Comparison of ENCODE assay signal across 9 mouse cellular contexts in genomic region chr3:37128269-37128668, GRCm38 (mm10). TPM values are rescaled to one million over a fixed set of nuclear protein-coding genes. Genes with fewer than 3 reads are reported as not detected.
DNase-seq lines count a peak whose midpoint lies in the region; ATAC-seq and TF ChIP-seq lines count a peak whose summit lies in the region.
"Had no signal": no experiment of that assay in that cellular context is flagged by ENCODE, and none has a peak within 500 bp of the region (broad histone marks: within the 10 kb centered on the region; RNA-seq: fewer than 3 reads in every experiment).

No protein-coding gene starts in this region.

- H3K4me1 ChIP-seq in heart, embryonic 12.5 days (replicated peaks): peaks cover 6% of the 10 kb centered on the region
- peaks cover 9% of the 10 kb centered on the region for H3K4me1 ChIP-seq in embryonic facial prominence, embryonic 15.5 days
- H3K4me1 ChIP-seq in limb, embryonic 14.5 days (ENCODE audit: control insufficient read depth, insufficient read depth, low read length): no peaks in the 10 kb centered on the region
- H3K4me1 ChIP-seq in midbrain, embryonic 14.5 days (ENCODE audit: control insufficient read depth, insufficient read depth, low read length): no peaks in the 10 kb centered on the region

- no peaks in the 10 kb centered on the region for H3K36me3 ChIP-seq in heart, embryonic 12.5 days
- no peaks in the 10 kb centered on the region for H3K36me3 ChIP-seq in embryonic facial prominence, embryonic 15.5 days
- no peaks in the 10 kb centered on the region for H3K36me3 ChIP-seq in limb, embryonic 14.5 days (ENCODE audit: control insufficient read depth, insufficient read depth, low read length)
- H3K36me3 ChIP-seq in midbrain, embryonic 14.5 days (ENCODE audit: control insufficient read depth, insufficient read depth, low read length): no peaks in the 10 kb centered on the region

- no peak overlapping the region for H3K9ac ChIP-seq in heart, embryonic 12.5 days
- no peak overlapping the region for H3K9ac ChIP-seq in embryonic facial prominence, embryonic 15.5 days
- no peak overlapping the region for H3K9ac ChIP-seq in limb, embryonic 14.5 days (ENCODE audit: low read depth, low read length, severe bottlenecking)
- no peak overlapping the region for H3K9ac ChIP-seq in midbrain, embryonic 14.5 days (replicated peaks; ENCODE audit: low read length)

- no peak overlapping the region for H3K27ac ChIP-seq in heart, embryonic 12.5 days (ENCODE audit: poor library complexity, severe bottlenecking)
- H3K27ac ChIP-seq in embryonic facial prominence, embryonic 15.5 days (replicated peaks): no peak overlapping the region
- H3K27ac ChIP-seq in limb, embryonic 14.5 days (replicated peaks; ENCODE audit: low read depth, low read length): no peak overlapping the region
- no peak overlapping the region for H3K27ac ChIP-seq in layer of hippocampus, adult 2 months
- H3K27ac ChIP-seq in midbrain, embryonic 14.5 days (replicated peaks; ENCODE audit: low read depth, low read length): no peak overlapping the region

- no peaks in the 10 kb centered on the region; the same call in 1 of the 2 replicates for H3K27me3 ChIP-seq in heart, embryonic 12.5 days (replicated peaks)
- H3K27me3 ChIP-seq in embryonic facial prominence, embryonic 15.5 days: no peaks in the 10 kb centered on the region
- H3K27me3 ChIP-seq in limb, embryonic 14.5 days (ENCODE audit: control insufficient read depth, insufficient read depth, low read length): no peaks in the 10 kb centered on the region
- no peaks in the 10 kb centered on the region for H3K27me3 ChIP-seq in midbrain, embryonic 14.5 days (ENCODE audit: control insufficient read depth, insufficient read depth, low read length)

- no peak for TF ChIP-seq POLR2A in limb, embryonic 14.5 days (IDR thresholded peaks at IDR 0.05; ENCODE audit: borderline replicate concordance, extremely low read depth, insufficient read depth, insufficient read length)

- peak; percentile 57 to 83 for DNase-seq in heart, adult 18-20 months
- peak; percentile 83 for DNase-seq in 3T3-L1 (ENCODE audit: low read depth, low spot score)
- DNase-seq in limb, embryonic 14.5 days (ENCODE audit: low spot score): peak; percentile 80
- no peak for DNase-seq in layer of hippocampus, adult 2 months (ENCODE audit: low spot score in 2 of 2)
- DNase-seq in midbrain, embryonic 14.5 days: no peak
- DNase-seq in left cerebral cortex, postnatal 36 days (ENCODE audit: low spot score in 2 of 2): no peak

- no peak for ATAC-seq in heart, embryonic 12.5 days (ENCODE audit: insufficient number of reproducible peaks, low FRiP score)
- peak; percentile 80 for ATAC-seq in embryonic facial prominence, embryonic 15.5 days (ENCODE audit: insufficient number of reproducible peaks, low FRiP score, low TSS enrichment, low read depth)
- peak; percentile 93 for ATAC-seq in limb, embryonic 14.5 days (ENCODE audit: low FRiP score, low read depth)
- no peak for ATAC-seq in midbrain, embryonic 14.5 days (ENCODE audit: low FRiP score, low TSS enrichment)

- no peak overlapping the region for H3K4me2 ChIP-seq in heart, embryonic 12.5 days
- no peak overlapping the region for H3K4me2 ChIP-seq in embryonic facial prominence, embryonic 15.5 days (replicated peaks)
- no peak overlapping the region for H3K4me2 ChIP-seq in limb, embryonic 14.5 days (replicated peaks; ENCODE audit: low read depth, low read length, severe bottlenecking)
- H3K4me2 ChIP-seq in midbrain, embryonic 14.5 days (ENCODE audit: low read length): no peak overlapping the region

- H3K9me3 ChIP-seq in heart, embryonic 12.5 days (replicated peaks): no peaks in the 10 kb centered on the region
- no peaks in the 10 kb centered on the region for H3K9me3 ChIP-seq in embryonic facial prominence, embryonic 15.5 days (replicated peaks)
- no peaks in the 10 kb centered on the region for H3K9me3 ChIP-seq in limb, embryonic 14.5 days (ENCODE audit: control insufficient read depth, low read length)
- H3K9me3 ChIP-seq in midbrain, embryonic 14.5 days (ENCODE audit: control insufficient read depth, low read length): no peaks in the 10 kb centered on the region

- WGBS in heart, embryonic 12.5 days: 50% methylated on average over 4 of the region's 4 CpGs
- 36% methylated on average over 4 of the region's 4 CpGs for WGBS in embryonic facial prominence, embryonic 15.5 days
- WGBS in limb, embryonic 14.5 days: 35% methylated on average over 4 of the region's 4 CpGs
- WGBS in midbrain, embryonic 14.5 days: 60% methylated on average over 4 of the region's 4 CpGs

- no peak overlapping the region for H3K4me3 ChIP-seq in heart, embryonic 12.5 days
- H3K4me3 ChIP-seq in embryonic facial prominence, embryonic 15.5 days (replicated peaks): no peak overlapping the region
- H3K4me3 ChIP-seq in limb, embryonic 14.5 days (replicated peaks; ENCODE audit: low read length): no peak overlapping the region
- H3K4me3 ChIP-seq in layer of hippocampus, adult 2 months: no peak overlapping the region
- H3K4me3 ChIP-seq in midbrain, embryonic 14.5 days (replicated peaks; ENCODE audit: low read depth, low read length): no peak overlapping the region

- TF ChIP-seq CTCF in layer of hippocampus, adult 2 months (conservative IDR thresholded peaks at IDR 0.05): no peak

- intact Hi-C loops in left cerebral cortex, postnatal 36 days (cut with DNase I): no loop called here

RNA-seq across cellular contexts. Expression of gene Il2, which starts 2.5 kb away (rescaled TPM):
- not detected for total RNA-seq in heart, adult 18-20 months (2021)
- polyA plus RNA-seq in heart, embryonic 12.5 days (2016; fragmentation: Nextera tagmentation; extraction: Ambion mirVana): 0.30 and 0.32 TPM in 2 replicates
- 0.25 and 0.44 TPM in 2 replicates for polyA plus RNA-seq in embryonic facial prominence, embryonic 15.5 days (2015; fragmentation: Nextera tagmentation; extraction: Ambion mirVana)
- 0.15 and 0.52 TPM in 2 replicates for polyA plus RNA-seq in limb, embryonic 14.5 days (2012; rRNA removed)
- polyA plus RNA-seq in limb, embryonic 14.5 days (2014; fragmentation: Nextera tagmentation; extraction: Ambion mirVana): 0.50 and 0.74 TPM in 2 replicates
- total RNA-seq in layer of hippocampus, adult 2 months (2021): not detected
- 0.46 and 0.62 TPM in 2 replicates for polyA plus RNA-seq in midbrain, embryonic 14.5 days (2014; fragmentation: Nextera tagmentation; extraction: Ambion mirVana)
- not detected for total RNA-seq in left cerebral cortex, postnatal 36 days (2021)
- total RNA-seq: liver, adult 2 months had no signal
- polyA plus RNA-seq: liver, adult 2 months had no signal

Comparison
In these comparisons a context has a peak if more than half of its experiments do, and no peak if none do; other contexts are left out.
1. DNase-seq: peak in heart, adult 18-20 months (2 of 2), 3T3-L1 (single experiment) and limb, embryonic 14.5 days (single experiment); none in layer of hippocampus, adult 2 months (0 of 2), midbrain, embryonic 14.5 days (single experiment) and left cerebral cortex, postnatal 36 days (0 of 2).
2. ATAC-seq: peak in embryonic facial prominence, embryonic 15.5 days (single experiment) and limb, embryonic 14.5 days (single experiment); none in heart, embryonic 12.5 days (single experiment) and midbrain, embryonic 14.5 days (single experiment).